In the genomic region with DNA sequence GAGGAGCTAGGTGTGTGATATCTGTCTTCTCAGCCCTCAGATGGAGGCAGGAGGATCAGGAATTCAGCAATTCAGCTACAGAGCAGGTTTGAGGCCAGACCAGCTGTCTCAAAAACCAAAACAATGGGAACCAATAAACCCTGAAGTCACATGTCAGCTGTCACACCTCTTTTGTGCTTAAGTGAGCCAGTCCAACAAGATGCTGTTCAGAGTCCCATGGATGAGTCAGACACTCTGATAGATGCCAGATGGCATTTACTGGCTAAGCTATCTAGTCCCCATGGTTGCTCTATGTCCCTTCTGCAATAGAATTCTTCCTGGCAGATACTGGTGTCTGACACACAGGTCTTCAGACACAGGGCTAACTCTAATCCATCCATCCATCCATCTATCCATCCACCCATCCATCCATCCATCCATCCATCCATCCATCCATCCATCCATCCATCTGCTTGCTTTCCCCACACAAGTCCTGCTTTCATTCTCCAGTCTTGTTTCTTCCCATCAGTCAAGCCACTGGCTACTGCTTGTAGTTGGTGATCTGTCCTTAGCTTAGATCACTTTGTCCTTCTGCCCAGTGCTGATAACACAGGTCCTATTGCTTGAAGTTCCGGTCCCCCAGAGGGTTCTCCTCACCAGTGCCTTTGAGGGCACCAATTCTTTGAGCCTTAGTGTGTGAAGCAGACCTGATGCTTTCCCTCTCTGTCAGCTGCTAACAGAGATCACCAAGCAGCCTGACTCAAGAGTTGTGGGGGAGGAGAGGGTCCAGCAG, we compare ENCODE assay signal across 1 mouse cellular context.
TF ChIP-seq lines count a peak whose summit lies in the region.

No protein-coding gene starts in this region.

TF ChIP-seq in CH12.LX, 34 proteins besides CTCF, POLR2A, EP300 and RAD21 (continued from another document):
- no peak for TF ChIP-seq USF2 (conservative IDR thresholded peaks at IDR 0.05; ENCODE audit: low read depth, low read length)
- no peak for TF ChIP-seq ZC3H11A (IDR thresholded peaks at IDR 0.05; ENCODE audit: low read depth, low read length)
- TF ChIP-seq MXI1 (IDR thresholded peaks at IDR 0.05; ENCODE audit: low read depth, low read length) = no peak
- TF ChIP-seq MAX (IDR thresholded peaks at IDR 0.05; ENCODE audit: low read length) = 0 out of 2 replicates have a peak, but pooled peaks have one; percentile 4
- no peak for TF ChIP-seq SMC3 (IDR thresholded peaks at IDR 0.05; ENCODE audit: low read depth, low read length)
- TF ChIP-seq NELFE (IDR thresholded peaks at IDR 0.05; ENCODE audit: low read depth, low read length) = no peak
- no peak for TF ChIP-seq SIN3A (IDR thresholded peaks at IDR 0.05; ENCODE audit: low read length)
- TF ChIP-seq CHD1 (IDR thresholded peaks at IDR 0.05; ENCODE audit: low read depth, low read length) = no peak
- peak; percentile 41; the same call in 1 of the 2 replicates for TF ChIP-seq BHLHE40 (IDR thresholded peaks at IDR 0.05; ENCODE audit: low read depth, low read length)
- TF ChIP-seq MAZ (IDR thresholded peaks at IDR 0.05; ENCODE audit: low read depth, low read length) = no peak
- TF ChIP-seq ELF1 (IDR thresholded peaks at IDR 0.05; ENCODE audit: low read depth, low read length) = no peak
- TF ChIP-seq ETS1 (conservative IDR thresholded peaks at IDR 0.05; ENCODE audit: low read depth, low read length) = no peak
